14 mouse cellular contexts compared by ENCODE assay signal in genomic region chr10:122861696-122862385, GRCm38 (mm10).
A peak's percentile ranks its signal among the peaks of the same experiment; 100 is the strongest.
DNase-seq lines count a peak whose midpoint lies in the region; ATAC-seq lines count a peak whose summit lies in the region.
"Had no signal": no experiment of that assay in that cellular context is flagged by ENCODE, and none has a peak within 500 bp of the region (broad histone marks: within the 10 kb centered on the region; RNA-seq: fewer than 3 reads in every experiment).

No protein-coding gene starts in this region.

- peak; percentile 97 for DNase-seq in Muller cell, postnatal 12 days (ENCODE audit: inconsistent ontology term)
- no peak for DNase-seq in embryonic facial prominence, embryonic 14.5 days (ENCODE audit: low spot score)
- no peak for DNase-seq in hindbrain, embryonic 10.5 days (ENCODE audit: low spot score)
- no peak for DNase-seq in gastrocnemius, adult 8-10 months (ENCODE audit: low spot score in 2 of 2)
- DNase-seq in kidney, postnatal 25 days, result no peak
- DNase-seq in lung, postnatal 10 days, result no peak
- DNase-seq: cerebellum, postnatal 14 days; kidney, adult 8-10 months; left cerebral cortex, postnatal 4 days; thymus, postnatal 25 days had no signal

- 76% methylated on average over 18 of the region's 18 CpGs for WGBS in embryonic facial prominence, embryonic 14.5 days
- 92% methylated on average over 18 of the region's 18 CpGs for WGBS in hindbrain, embryonic 10.5 days
- whole genome bisulfite sequencing in neural tube, embryonic 14.5 days, result 52% methylated on average over 18 of the region's 18 CpGs

- no peak overlapping the region for H3K9ac ChIP-seq in embryonic facial prominence, embryonic 14.5 days (ENCODE audit: low read depth, low read length)
- no peak overlapping the region for H3K9ac ChIP-seq in neural tube, embryonic 14.5 days (replicated peaks; ENCODE audit: low read depth, low read length)
- H3K9ac ChIP-seq: embryonic facial prominence, embryonic 15.5 days had no signal

- H3K4me3 ChIP-seq in embryonic facial prominence, embryonic 14.5 days (ENCODE audit: low read depth, low read length), result no peak overlapping the region
- H3K4me3 ChIP-seq in hindbrain, embryonic 10.5 days, result no peak overlapping the region
- no peak overlapping the region for H3K4me3 ChIP-seq in neural tube, embryonic 14.5 days (ENCODE audit: low read depth, low read length)
- H3K4me3 ChIP-seq: embryonic facial prominence, embryonic 15.5 days; heart, embryonic 10.5 days had no signal

- H3K9me3 ChIP-seq in embryonic facial prominence, embryonic 14.5 days (ENCODE audit: control insufficient read depth, low read length), result no peaks in the 10 kb centered on the region
- no peaks in the 10 kb centered on the region for H3K9me3 ChIP-seq in hindbrain, embryonic 10.5 days
- no peaks in the 10 kb centered on the region for H3K9me3 ChIP-seq in neural tube, embryonic 14.5 days (ENCODE audit: control insufficient read depth, low read length)
- H3K9me3 ChIP-seq: embryonic facial prominence, embryonic 15.5 days; heart, embryonic 10.5 days had no signal

- ATAC-seq in embryonic facial prominence, embryonic 14.5 days (ENCODE audit: low read depth), result peak; percentile 41; the same call in 1 of the 2 replicates
- peak; percentile 51; the same call in 1 of the 2 replicates for ATAC-seq in neural tube, embryonic 14.5 days (ENCODE audit: low read depth)
- ATAC-seq: Patski had no signal

- H3K4me1 ChIP-seq in embryonic facial prominence, embryonic 14.5 days (ENCODE audit: control insufficient read depth, insufficient read depth, low read length), result peaks cover 3% of the 10 kb centered on the region
- H3K4me1 ChIP-seq in hindbrain, embryonic 10.5 days (replicated peaks), result peaks cover 22% of the 10 kb centered on the region
- no peaks in the 10 kb centered on the region for H3K4me1 ChIP-seq in neural tube, embryonic 14.5 days (ENCODE audit: control insufficient read depth, insufficient read depth, low read length)

- no peak overlapping the region for H3K27ac ChIP-seq in embryonic facial prominence, embryonic 14.5 days (replicated peaks; ENCODE audit: low read depth, low read length)
- 0 out of 2 replicates have a peak overlapping the region, but pooled peaks have one; percentile 35 for H3K27ac ChIP-seq in hindbrain, embryonic 10.5 days
- H3K27ac ChIP-seq in neural tube, embryonic 14.5 days (ENCODE audit: low read depth, low read length), result peak overlapping the region; percentile 60
- H3K27ac ChIP-seq: embryonic facial prominence, embryonic 15.5 days; heart, embryonic 10.5 days had no signal

- no peak overlapping the region for H3K4me2 ChIP-seq in embryonic facial prominence, embryonic 14.5 days (ENCODE audit: low read depth, low read length)
- H3K4me2 ChIP-seq in neural tube, embryonic 14.5 days (ENCODE audit: low read depth, low read length), result no peak overlapping the region
- H3K4me2 ChIP-seq: embryonic facial prominence, embryonic 15.5 days had no signal

- no peaks in the 10 kb centered on the region for H3K36me3 ChIP-seq in embryonic facial prominence, embryonic 14.5 days (ENCODE audit: control insufficient read depth, insufficient read depth, low read length)
- no peaks in the 10 kb centered on the region for H3K36me3 ChIP-seq in hindbrain, embryonic 10.5 days
- H3K36me3 ChIP-seq in neural tube, embryonic 14.5 days (ENCODE audit: control insufficient read depth, insufficient read depth, low read length), result no peaks in the 10 kb centered on the region
- H3K36me3 ChIP-seq: embryonic facial prominence, embryonic 15.5 days; heart, embryonic 10.5 days had no signal

- H3K27me3 ChIP-seq in embryonic facial prominence, embryonic 14.5 days (replicated peaks; ENCODE audit: control insufficient read depth, insufficient read depth, low read length), result no peaks in the 10 kb centered on the region
- no peaks in the 10 kb centered on the region for H3K27me3 ChIP-seq in hindbrain, embryonic 10.5 days (ENCODE audit: insufficient read depth, poor library complexity, severe bottlenecking)
- H3K27me3 ChIP-seq in neural tube, embryonic 14.5 days (ENCODE audit: control insufficient read depth, insufficient read depth, low read length), result no peaks in the 10 kb centered on the region
- H3K27me3 ChIP-seq: embryonic facial prominence, embryonic 15.5 days; Patski had no signal
